Mouse (Mus musculus) liver, embryonic 14.5 days (tissue): ENCODE data around the gene Rbm5. TPM values are rescaled to one million over a fixed set of nuclear protein-coding genes. Genes with fewer than 3 reads are reported as not detected.
A peak's percentile ranks its signal among the peaks of the same experiment; 100 is the strongest.

ENCODE experiments used
- ATAC-seq: fragments of 200-750 bp; cut with Nextera tagmentation; 2 replicates; pipeline ENCODE4 v1.8.0; 2017; ENCODE audit warnings: moderate number of reproducible peaks, mild to moderate bottlenecking, moderate library complexity; ENCODE audit not compliant: insufficient read depth
- DNase-seq, 3 experiments: peaks; one replicate each; pipeline ENCODE4 v3.0.0-alpha.2; 2012 to 2013; ENCODE audit warnings: low read depth in 3 of 3, low spot score in 3 of 3
- H3K27ac ChIP-seq: fragments of 300-500 bp; sonication (generic); 2 replicates; pipeline ENCODE4 v1.5.1; 2014; ENCODE audit warnings: moderate library complexity, mild to moderate bottlenecking, control low read depth, inconsistent platforms
- H3K27me3 ChIP-seq: fragments of 300-500 bp; sonication (generic); 2 replicates; pipeline ENCODE4 v1.6.1; 2014; ENCODE audit warnings: mild to moderate bottlenecking, low read length, moderate library complexity; ENCODE audit not compliant: control insufficient read depth, insufficient read depth
- H3K36me3 ChIP-seq: fragments of 300-500 bp; sonication (generic); replicated peaks from 2 replicates; pipeline ENCODE4 v1.6.1; 2014; ENCODE audit warnings: low read depth; ENCODE audit not compliant: control insufficient read depth, insufficient read depth
- H3K4me1 ChIP-seq, 2 experiments: fragments of 200-500 bp in 1 of 2; fragments of 300-500 bp in 1 of 2; sonication (generic) in 1 of 2; replicated peaks; 2 replicates each; pipeline ENCODE4 v1.6.1; 2012 to 2014; ENCODE audit warnings: antibody characterized with exemption in 1 of 2, inconsistent platforms in 1 of 2, low read length in 1 of 2; ENCODE audit not compliant: control insufficient read depth in 2 of 2, insufficient read depth in 2 of 2
- H3K4me2 ChIP-seq: fragments of 300-500 bp; sonication (generic); 2 replicates; pipeline ENCODE4 v1.6.1; 2014; ENCODE audit warnings: low read depth, mild to moderate bottlenecking, control low read depth, moderate library complexity
- H3K4me3 ChIP-seq, 2 experiments: fragments of 200-500 bp in 1 of 2; fragments of 300-500 bp in 1 of 2; sonication (generic) in 1 of 2; 2 replicates each; pipeline ENCODE4 v1.5.1; 2012 to 2014; ENCODE audit warnings: low read depth in 2 of 2, low read length in 2 of 2, mild to moderate bottlenecking in 2 of 2, control low read depth in 1 of 2, inconsistent platforms in 1 of 2, moderate library complexity in 1 of 2; ENCODE audit not compliant: insufficient read depth in 1 of 2
- H3K9ac ChIP-seq: fragments of 300-500 bp; sonication (generic); replicated peaks from 2 replicates; pipeline ENCODE4 v1.6.1; 2014; ENCODE audit warnings: mild to moderate bottlenecking, control low read depth, moderate library complexity
- H3K9me3 ChIP-seq: fragments of 300-500 bp; sonication (generic); 2 replicates; pipeline ENCODE4 v1.6.1; 2016; ENCODE audit warnings: low read length, mixed read lengths; ENCODE audit not compliant: control insufficient read depth
- CTCF ChIP-seq: IDR thresholded peaks from 2 replicates; pipeline ENCODE4 v1.5.1; 2016; ENCODE audit warnings: antibody characterized with exemption, low read depth, control low read depth
- EP300 ChIP-seq: IDR thresholded peaks from 2 replicates; pipeline ENCODE4 v1.6.1; 2016; ENCODE audit warnings: antibody characterized with exemption, low read depth
- WGBS: fragments of 180-500 bp; shearing (Covaris S2); extraction: QIAGEN DNeasy Blood & Tissue Kit; methylation state at CpG from one replicate; pipeline ENCODE4 v1.1.7; 2014; ENCODE audit not compliant: insufficient replicate concordance; 5-methylcytosine and 5-hydroxymethylcytosine counted together
- polyA plus RNA-seq, 2 experiments: library from polyadenylated mRNA; depleted of rRNA in 1 of 2; stranded (reverse) in 1 of 2; unstranded in 1 of 2; fragments of >200 nt; fragmentation: Nextera tagmentation in 1 of 2; extraction: Ambion mirVana in 1 of 2; gene quantifications; 2 replicates each; pipeline versions ENCODE4 v1.2.1 to v1.2.3; 2012 to 2014

The Rbm5 gene
- polyA plus RNA-seq, 2 experiments, result 35.2 to 45.1 TPM

GRCm38 (mm10) chr9:107746679-107747078 lies 24.1 kb downstream of the Rbm5 start:
- Histone ChIP-seq H3K27me3 (no peaks in the 10 kb centered on the region), H3K27ac (no peak overlapping the region), H3K36me3 (peaks cover 97% of the 10 kb centered on the region), H3K4me3 (no peak overlapping the region), H3K9me3 (no peaks in the 10 kb centered on the region), H3K4me1 (peaks cover 0 to 7% of the 10 kb centered on the region in 2 experiments; a peak in 2 of 4 replicates), H3K4me2 (no peak overlapping the region), H3K9ac (no peak overlapping the region)
- no peak for DNase-seq
- no peak for ATAC-seq
- WGBS, result 94% methylated on average over 3 of the region's 3 CpGs
- TF ChIP-seq CTCF, result peak; percentile 53
- no peak for TF ChIP-seq EP300

GRCm38 (mm10) chr9:107744061-107744460 lies 26.7 kb downstream of the Rbm5 start:
- TF ChIP-seq CTCF (no peak), EP300 (no peak)
- Histone ChIP-seq H3K4me1 (peaks cover 0 to 4% of the 10 kb centered on the region in 2 experiments; a peak in 2 of 4 replicates), H3K4me2 (no peak overlapping the region), H3K36me3 (peaks cover 98% of the 10 kb centered on the region), H3K9ac (no peak overlapping the region), H3K27ac (no peak overlapping the region), H3K27me3 (no peaks in the 10 kb centered on the region), H3K9me3 (no peaks in the 10 kb centered on the region), H3K4me3 (no peak overlapping the region)
- DNase-seq (no peak), ATAC-seq (no peak)
- 88% methylated on average over 6 of the region's 6 CpGs for WGBS

- WGBS, result 60% methylated on average over 4 of the region's 4 CpGs
- peak; percentile 54 for ATAC-seq
- Histone ChIP-seq H3K4me3 (no peak overlapping the region), H3K27me3 (peaks cover 23% of the 10 kb centered on the region), H3K27ac (no peak overlapping the region), H3K4me2 (no peak overlapping the region), H3K9me3 (no peaks in the 10 kb centered on the region), H3K36me3 (peaks cover 57% of the 10 kb centered on the region), H3K4me1 (peaks cover 0 to 19% of the 10 kb centered on the region in 2 experiments; a peak in 2 of 4 replicates), H3K9ac (no peak overlapping the region)
- TF ChIP-seq CTCF, result peak; percentile 77
- no peak for TF ChIP-seq EP300
- DNase-seq, result no peak
These were observed 32.0 kb downstream of the Rbm5 start for GRCm38 (mm10) chr9:107738841-107739202.

- peaks cover 51% of the 10 kb centered on the region for H3K36me3 ChIP-seq
- H3K4me3 ChIP-seq, result no peak overlapping the region
- no peak overlapping the region for H3K9ac ChIP-seq
- DNase-seq (peak; percentile 48 to 61 (median 51)), ATAC-seq (peak; percentile 57)
- H3K27ac ChIP-seq, result no peak overlapping the region
- no peaks in the 10 kb centered on the region for H3K9me3 ChIP-seq
- H3K4me2 ChIP-seq, result no peak overlapping the region
- H3K4me1 ChIP-seq, result peaks cover 0 to 19% of the 10 kb centered on the region in 2 experiments; a peak in 2 of 4 replicates
- peaks cover 23% of the 10 kb centered on the region for H3K27me3 ChIP-seq
- no peak for TF ChIP-seq EP300
- peak; percentile 97 for TF ChIP-seq CTCF
- WGBS, result 23% methylated on average over 7 of the region's 7 CpGs
These were observed 32.6 kb downstream of the Rbm5 start for GRCm38 (mm10) chr9:107738020-107738840.

GRCm38 (mm10) chr9:107736185-107736485 lies 34.7 kb downstream of the Rbm5 start:
- no peak overlapping the region for H3K4me3 ChIP-seq
- H3K4me2 ChIP-seq, result no peak overlapping the region
- no peak for DNase-seq

More at GRCm38 (mm10) chr9:107736185-107736485, 34.7 kb downstream of the Rbm5 start:
- Histone ChIP-seq H3K4me1 (peaks cover 0 to 19% of the 10 kb centered on the region in 2 experiments; a peak in 2 of 4 replicates), H3K36me3 (peaks cover 30% of the 10 kb centered on the region), H3K27ac (no peak overlapping the region), H3K9ac (no peak overlapping the region), H3K27me3 (peaks cover 23% of the 10 kb centered on the region), H3K9me3 (no peaks in the 10 kb centered on the region)
- TF ChIP-seq EP300 (no peak), CTCF (no peak)
- no peak for ATAC-seq
- under 1% methylated on average over 7 of the region's 7 CpGs for WGBS
